Mouse (Mus musculus): Measurements from ENCODE around the gene Pold4. TPM values are rescaled to one million over a fixed set of nuclear protein-coding genes. Genes with fewer than 3 reads are reported as not detected.

Gene Pold4
- polyA plus RNA-seq, 1 experiment = 112 TPM

- TF ChIP-seq MYOD1 (IDR thresholded peaks at IDR 0.05; ENCODE audit: control insufficient read depth, insufficient read length, low read depth) (no peak), USF1 (IDR thresholded peaks at IDR 0.05; ENCODE audit: low read depth) (no peak), FOSL1 (IDR thresholded peaks at IDR 0.05; ENCODE audit: insufficient read depth, low read length, poor library complexity, severe bottlenecking) (no peak), MAX (IDR thresholded peaks at IDR 0.05) (no peak), CEBPB (IDR thresholded peaks at IDR 0.05; ENCODE audit: low read depth) (no peak), MYOG (IDR thresholded peaks at IDR 0.05; ENCODE audit: control insufficient read depth, extremely low read depth, insufficient read length) (no peak), CTCF (IDR thresholded peaks at IDR 0.05; ENCODE audit: control insufficient read depth, insufficient read depth, insufficient read length) (no peak)
- H3K27me3 ChIP-seq (ENCODE audit: control insufficient read depth, insufficient read depth, insufficient read length) = no peaks in the 10 kb centered on the region
- peaks cover 88% of the 10 kb centered on the region for H3K79me2 ChIP-seq (ENCODE audit: control insufficient read depth, insufficient read depth)
- no peak overlapping the region for H3ac ChIP-seq (ENCODE audit: control insufficient read depth, insufficient read length, low read depth)
- peaks cover 54% of the 10 kb centered on the region for H3K79me3 ChIP-seq (ENCODE audit: low read depth)
- H3K4me3 ChIP-seq (ENCODE audit: insufficient read depth, poor library complexity, severe bottlenecking) = no peak overlapping the region
- peaks cover 44% of the 10 kb centered on the region for H3K36me3 ChIP-seq (ENCODE audit: control insufficient read depth, insufficient read depth)
Measured at GRCm38 (mm10) chr19:4218293-4218692, 13.4 kb upstream of the Pold4 start.

GRCm38 (mm10) chr19:4218784-4219183 is 12.9 kb upstream of the Pold4 start:
- Histone ChIP-seq H3K79me3 (ENCODE audit: low read depth) (peaks cover 54% of the 10 kb centered on the region), H3ac (ENCODE audit: control insufficient read depth, insufficient read length, low read depth) (no peak overlapping the region), H3K36me3 (ENCODE audit: control insufficient read depth, insufficient read depth) (peaks cover 49% of the 10 kb centered on the region), H3K4me3 (ENCODE audit: insufficient read depth, poor library complexity, severe bottlenecking) (no peak overlapping the region), H3K27me3 (ENCODE audit: control insufficient read depth, insufficient read depth, insufficient read length) (no peaks in the 10 kb centered on the region), H3K79me2 (ENCODE audit: control insufficient read depth, insufficient read depth) (peaks cover 88% of the 10 kb centered on the region)
- TF ChIP-seq CEBPB (IDR thresholded peaks at IDR 0.05; ENCODE audit: low read depth) (no peak), FOSL1 (IDR thresholded peaks at IDR 0.05; ENCODE audit: insufficient read depth, low read length, poor library complexity, severe bottlenecking) (no peak), CTCF (IDR thresholded peaks at IDR 0.05; ENCODE audit: control insufficient read depth, insufficient read depth, insufficient read length) (no peak), MYOD1 (IDR thresholded peaks at IDR 0.05; ENCODE audit: control insufficient read depth, insufficient read length, low read depth) (no peak), USF1 (IDR thresholded peaks at IDR 0.05; ENCODE audit: low read depth) (no peak), MYOG (IDR thresholded peaks at IDR 0.05; ENCODE audit: control insufficient read depth, extremely low read depth, insufficient read length) (no peak), MAX (IDR thresholded peaks at IDR 0.05) (no peak)

GRCm38 (mm10) chr19:4219943-4220342 is 11.8 kb upstream of the Pold4 start:
- Histone ChIP-seq H3K27me3 (ENCODE audit: control insufficient read depth, insufficient read depth, insufficient read length) (no peaks in the 10 kb centered on the region), H3K79me2 (ENCODE audit: control insufficient read depth, insufficient read depth) (peaks cover 81% of the 10 kb centered on the region), H3K36me3 (ENCODE audit: control insufficient read depth, insufficient read depth) (peaks cover 56% of the 10 kb centered on the region), H3ac (ENCODE audit: control insufficient read depth, insufficient read length, low read depth) (no peak overlapping the region), H3K4me3 (ENCODE audit: insufficient read depth, poor library complexity, severe bottlenecking) (no peak overlapping the region), H3K79me3 (ENCODE audit: low read depth) (peaks cover 54% of the 10 kb centered on the region)
- TF ChIP-seq FOSL1 (IDR thresholded peaks at IDR 0.05; ENCODE audit: insufficient read depth, low read length, poor library complexity, severe bottlenecking) (no peak), MAX (IDR thresholded peaks at IDR 0.05) (no peak)

- no peak for TF ChIP-seq CTCF (IDR thresholded peaks at IDR 0.05; ENCODE audit: control insufficient read depth, insufficient read depth, insufficient read length)
- TF ChIP-seq USF1 (IDR thresholded peaks at IDR 0.05; ENCODE audit: low read depth) = no peak
- TF ChIP-seq MAX (IDR thresholded peaks at IDR 0.05) = no peak
- no peak for TF ChIP-seq MYOG (IDR thresholded peaks at IDR 0.05; ENCODE audit: control insufficient read depth, extremely low read depth, insufficient read length)
- TF ChIP-seq CEBPB (IDR thresholded peaks at IDR 0.05; ENCODE audit: low read depth) = no peak
- TF ChIP-seq FOSL1 (IDR thresholded peaks at IDR 0.05; ENCODE audit: insufficient read depth, low read length, poor library complexity, severe bottlenecking) = no peak
- no peak for TF ChIP-seq MYOD1 (IDR thresholded peaks at IDR 0.05; ENCODE audit: control insufficient read depth, insufficient read length, low read depth)
- Histone ChIP-seq H3K27me3 (ENCODE audit: control insufficient read depth, insufficient read depth, insufficient read length) (no peaks in the 10 kb centered on the region), H3K79me3 (ENCODE audit: low read depth) (peaks cover 53% of the 10 kb centered on the region), H3K79me2 (ENCODE audit: control insufficient read depth, insufficient read depth) (peaks cover 76% of the 10 kb centered on the region), H3K4me3 (ENCODE audit: insufficient read depth, poor library complexity, severe bottlenecking) (no peak overlapping the region), H3K36me3 (ENCODE audit: control insufficient read depth, insufficient read depth) (peaks cover 56% of the 10 kb centered on the region), H3ac (ENCODE audit: control insufficient read depth, insufficient read length, low read depth) (no peak overlapping the region)
Measured at GRCm38 (mm10) chr19:4220416-4220815, 11.3 kb upstream of the Pold4 start.

- Histone ChIP-seq H3K27me3 (ENCODE audit: control insufficient read depth, insufficient read depth, insufficient read length) (no peaks in the 10 kb centered on the region), H3K4me3 (ENCODE audit: insufficient read depth, poor library complexity, severe bottlenecking) (no peak overlapping the region), H3ac (ENCODE audit: control insufficient read depth, insufficient read length, low read depth) (peak overlapping the region; percentile 39), H3K36me3 (ENCODE audit: control insufficient read depth, insufficient read depth) (peaks cover 56% of the 10 kb centered on the region), H3K79me3 (ENCODE audit: low read depth) (peaks cover 46% of the 10 kb centered on the region), H3K79me2 (ENCODE audit: control insufficient read depth, insufficient read depth) (peaks cover 69% of the 10 kb centered on the region)
- TF ChIP-seq CTCF (IDR thresholded peaks at IDR 0.05; ENCODE audit: control insufficient read depth, insufficient read depth, insufficient read length) = no peak
- TF ChIP-seq MYOG (IDR thresholded peaks at IDR 0.05; ENCODE audit: control insufficient read depth, extremely low read depth, insufficient read length) = no peak
- TF ChIP-seq MYOD1 (IDR thresholded peaks at IDR 0.05; ENCODE audit: control insufficient read depth, insufficient read length, low read depth) = no peak
- TF ChIP-seq FOSL1 (IDR thresholded peaks at IDR 0.05; ENCODE audit: insufficient read depth, low read length, poor library complexity, severe bottlenecking) = no peak
- TF ChIP-seq USF1 (IDR thresholded peaks at IDR 0.05; ENCODE audit: low read depth) = no peak
- TF ChIP-seq MAX (IDR thresholded peaks at IDR 0.05) = no peak
- no peak for TF ChIP-seq CEBPB (IDR thresholded peaks at IDR 0.05; ENCODE audit: low read depth)
Measured at GRCm38 (mm10) chr19:4220957-4221743, 10.5 kb upstream of the Pold4 start.
